Mouse (Mus musculus): ENCODE measurements around the gene Edar. TPM values are rescaled to one million over a fixed set of nuclear protein-coding genes. Genes with fewer than 3 reads are reported as not detected.

Gene Edar
- polyA plus RNA-seq, 1 experiment from 2014 or later: 0.16 TPM

DNA sequence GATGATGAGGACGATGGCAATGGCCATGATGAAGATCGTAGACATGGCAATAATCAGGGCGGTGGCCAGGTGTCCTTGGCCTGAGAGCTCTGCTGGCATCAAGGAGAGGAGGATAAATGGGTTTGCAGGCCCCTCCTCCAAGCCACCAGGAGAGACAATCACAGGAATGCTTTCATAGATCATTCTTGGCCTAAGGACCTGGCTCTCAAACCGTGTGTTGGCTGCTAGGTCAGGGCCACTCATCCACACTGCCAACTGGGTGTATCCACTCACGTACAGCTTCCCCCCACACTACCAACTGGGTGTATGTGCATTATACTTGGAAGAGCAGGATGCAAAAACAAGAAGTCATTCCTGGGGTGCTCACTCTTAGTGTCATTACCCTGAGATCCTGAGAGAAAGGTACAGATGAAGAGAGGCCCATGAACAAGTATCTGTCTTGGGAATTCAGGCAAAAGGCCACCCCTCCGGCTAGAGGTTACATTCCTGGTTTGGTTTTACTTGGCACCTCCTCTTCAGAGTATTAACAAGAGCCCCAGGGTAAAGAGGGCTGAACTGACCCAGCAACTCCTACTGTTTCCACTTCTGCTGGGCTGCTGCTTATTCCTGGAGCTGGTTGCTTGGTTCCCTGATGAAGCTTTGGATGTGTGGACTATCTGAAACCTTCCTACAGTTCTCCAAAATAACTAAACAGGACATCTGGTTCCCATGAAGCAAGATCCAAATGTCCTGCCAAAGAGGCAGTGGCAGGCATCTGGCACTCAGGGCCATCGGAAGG is 64.8 kb downstream of the Edar start:
- ATAC-seq: no peak
- no peaks in the 10 kb centered on the region for H3K9me3 ChIP-seq (ENCODE audit: control insufficient read depth)
- H3K4me3 ChIP-seq (ENCODE audit: low read depth, low read length): no peak overlapping the region
- no peak for TF ChIP-seq CTCF (IDR thresholded peaks at IDR 0.05; ENCODE audit: low read depth)
- H3K27ac ChIP-seq (ENCODE audit: low read depth, low read length): no peak overlapping the region
- H3K4me1 ChIP-seq (replicated peaks; ENCODE audit: control insufficient read depth, insufficient read depth, low read length): no peaks in the 10 kb centered on the region
- no peaks in the 10 kb centered on the region for H3K27me3 ChIP-seq (replicated peaks; ENCODE audit: control insufficient read depth, insufficient read depth, low read length)
- H3K36me3 ChIP-seq (ENCODE audit: control insufficient read depth, insufficient read depth): no peaks in the 10 kb centered on the region
- 82% methylated on average over 7 of the region's 7 CpGs for WGBS
- H3K9ac ChIP-seq (ENCODE audit: low read depth, low read length): no peak overlapping the region
- no peak overlapping the region for H3K4me2 ChIP-seq (replicated peaks; ENCODE audit: low read depth)

GRCm38 (mm10) chr10:58608858-58609257 is 66.6 kb downstream of the Edar start:
- WGBS: 65% methylated on average over 3 of the region's 3 CpGs
- ATAC-seq: no peak

DNA sequence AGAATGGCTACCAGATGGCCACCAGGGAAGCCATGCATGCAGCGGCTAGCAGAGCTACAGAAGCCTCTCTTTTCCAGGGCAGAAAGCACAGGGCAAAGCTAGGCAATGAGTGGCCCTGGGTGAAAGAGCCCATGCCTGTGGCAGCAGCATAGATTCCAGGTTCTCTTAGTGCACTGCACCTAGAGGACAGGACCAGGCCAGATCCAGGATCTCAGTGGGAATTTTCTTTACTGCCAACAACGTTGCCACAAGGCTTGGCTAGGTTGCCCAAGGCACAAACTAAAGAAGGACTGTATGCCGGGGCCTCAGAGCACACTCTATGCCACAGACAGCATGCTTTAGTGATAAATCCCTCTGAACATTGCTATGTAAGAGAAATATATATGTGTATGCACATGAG is 69.1 kb downstream of the Edar start:
- Histone ChIP-seq H3K9ac (ENCODE audit: low read depth, low read length) (no peak overlapping the region), H3K9me3 (ENCODE audit: control insufficient read depth) (no peaks in the 10 kb centered on the region), H3K4me3 (ENCODE audit: low read depth, low read length) (no peak overlapping the region), H3K4me1 (replicated peaks; ENCODE audit: control insufficient read depth, insufficient read depth, low read length) (no peaks in the 10 kb centered on the region), H3K4me2 (replicated peaks; ENCODE audit: low read depth) (no peak overlapping the region), H3K27ac (ENCODE audit: low read depth, low read length) (no peak overlapping the region), H3K27me3 (replicated peaks; ENCODE audit: control insufficient read depth, insufficient read depth, low read length) (no peaks in the 10 kb centered on the region), H3K36me3 (ENCODE audit: control insufficient read depth, insufficient read depth) (no peaks in the 10 kb centered on the region)
- no peak for ATAC-seq
- no peak for TF ChIP-seq CTCF (IDR thresholded peaks at IDR 0.05; ENCODE audit: low read depth)
- WGBS: 77% methylated on average over 3 of the region's 3 CpGs

More at GRCm38 (mm10) chr10:58608858-58609257, 66.6 kb downstream of the Edar start:
- Histone ChIP-seq H3K4me1 (replicated peaks; ENCODE audit: control insufficient read depth, insufficient read depth, low read length) (no peaks in the 10 kb centered on the region), H3K27me3 (replicated peaks; ENCODE audit: control insufficient read depth, insufficient read depth, low read length) (no peaks in the 10 kb centered on the region), H3K4me2 (replicated peaks; ENCODE audit: low read depth) (no peak overlapping the region), H3K27ac (ENCODE audit: low read depth, low read length) (no peak overlapping the region), H3K9me3 (ENCODE audit: control insufficient read depth) (no peaks in the 10 kb centered on the region), H3K9ac (ENCODE audit: low read depth, low read length) (no peak overlapping the region), H3K36me3 (ENCODE audit: control insufficient read depth, insufficient read depth) (no peaks in the 10 kb centered on the region), H3K4me3 (ENCODE audit: low read depth, low read length) (no peak overlapping the region)
- no peak for TF ChIP-seq CTCF (IDR thresholded peaks at IDR 0.05; ENCODE audit: low read depth)

GRCm38 (mm10) chr10:58604779-58605178 is 70.7 kb downstream of the Edar start:
- H3K9me3 ChIP-seq (ENCODE audit: control insufficient read depth): no peaks in the 10 kb centered on the region
- no peak for ATAC-seq
- no peaks in the 10 kb centered on the region for H3K36me3 ChIP-seq (ENCODE audit: control insufficient read depth, insufficient read depth)
- no peaks in the 10 kb centered on the region for H3K4me1 ChIP-seq (replicated peaks; ENCODE audit: control insufficient read depth, insufficient read depth, low read length)
- no peak overlapping the region for H3K27ac ChIP-seq (ENCODE audit: low read depth, low read length)
- no peak for TF ChIP-seq CTCF (IDR thresholded peaks at IDR 0.05; ENCODE audit: low read depth)
- 64% methylated on average over 2 of the region's 2 CpGs for WGBS
- no peak overlapping the region for H3K4me2 ChIP-seq (replicated peaks; ENCODE audit: low read depth)
- no peak overlapping the region for H3K4me3 ChIP-seq (ENCODE audit: low read depth, low read length)
- no peak overlapping the region for H3K9ac ChIP-seq (ENCODE audit: low read depth, low read length)
- H3K27me3 ChIP-seq (replicated peaks; ENCODE audit: control insufficient read depth, insufficient read depth, low read length): no peaks in the 10 kb centered on the region

GRCm38 (mm10) chr10:58601946-58602345 is 73.5 kb downstream of the Edar start:
- Histone ChIP-seq H3K9me3 (ENCODE audit: control insufficient read depth) (no peaks in the 10 kb centered on the region), H3K27me3 (replicated peaks; ENCODE audit: control insufficient read depth, insufficient read depth, low read length) (no peaks in the 10 kb centered on the region), H3K4me1 (replicated peaks; ENCODE audit: control insufficient read depth, insufficient read depth, low read length) (no peaks in the 10 kb centered on the region), H3K27ac (ENCODE audit: low read depth, low read length) (no peak overlapping the region), H3K4me2 (replicated peaks; ENCODE audit: low read depth) (no peak overlapping the region), H3K36me3 (ENCODE audit: control insufficient read depth, insufficient read depth) (no peaks in the 10 kb centered on the region), H3K4me3 (ENCODE audit: low read depth, low read length) (no peak overlapping the region), H3K9ac (ENCODE audit: low read depth, low read length) (no peak overlapping the region)
- WGBS: 75% methylated on average over 7 of the region's 7 CpGs
- ATAC-seq: no peak
- no peak for TF ChIP-seq CTCF (IDR thresholded peaks at IDR 0.05; ENCODE audit: low read depth)

DNA sequence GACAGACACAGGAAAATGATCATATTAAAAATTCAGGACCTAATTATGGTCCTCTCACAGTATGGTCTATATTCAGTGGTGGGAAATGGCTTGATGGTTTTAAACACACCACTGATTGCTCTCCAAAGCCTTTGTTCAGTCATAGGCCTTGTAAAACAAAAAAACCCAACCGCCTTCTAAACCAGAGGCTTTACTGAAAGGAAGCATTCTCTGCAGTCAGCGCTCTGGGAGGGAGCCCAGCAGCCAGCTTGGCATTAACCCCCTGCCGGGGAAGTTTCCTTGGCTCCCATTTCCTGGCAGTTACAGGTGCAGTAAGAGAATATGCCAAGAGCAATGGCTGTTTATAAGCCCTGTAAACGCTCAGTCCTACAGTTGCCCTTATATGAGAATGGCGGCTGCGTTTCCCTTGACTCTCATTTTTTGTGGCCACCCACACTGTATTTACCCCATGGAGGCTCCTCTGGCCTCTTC is 74.0 kb downstream of the Edar start:
- WGBS: 45% methylated on average over 6 of the region's 6 CpGs
- Histone ChIP-seq H3K4me1 (replicated peaks; ENCODE audit: control insufficient read depth, insufficient read depth, low read length) (no peaks in the 10 kb centered on the region), H3K27me3 (replicated peaks; ENCODE audit: control insufficient read depth, insufficient read depth, low read length) (no peaks in the 10 kb centered on the region), H3K4me3 (ENCODE audit: low read depth, low read length) (no peak overlapping the region), H3K4me2 (replicated peaks; ENCODE audit: low read depth) (no peak overlapping the region), H3K27ac (ENCODE audit: low read depth, low read length) (no peak overlapping the region), H3K9ac (ENCODE audit: low read depth, low read length) (no peak overlapping the region), H3K9me3 (ENCODE audit: control insufficient read depth) (no peaks in the 10 kb centered on the region), H3K36me3 (ENCODE audit: control insufficient read depth, insufficient read depth) (no peaks in the 10 kb centered on the region)
- no peak for TF ChIP-seq CTCF (IDR thresholded peaks at IDR 0.05; ENCODE audit: low read depth)
- no peak for ATAC-seq

Data from intestine, postnatal 0 days (tissue).